Mouse (Mus musculus): Measurements from ENCODE around the gene Fam178b.

DNA sequence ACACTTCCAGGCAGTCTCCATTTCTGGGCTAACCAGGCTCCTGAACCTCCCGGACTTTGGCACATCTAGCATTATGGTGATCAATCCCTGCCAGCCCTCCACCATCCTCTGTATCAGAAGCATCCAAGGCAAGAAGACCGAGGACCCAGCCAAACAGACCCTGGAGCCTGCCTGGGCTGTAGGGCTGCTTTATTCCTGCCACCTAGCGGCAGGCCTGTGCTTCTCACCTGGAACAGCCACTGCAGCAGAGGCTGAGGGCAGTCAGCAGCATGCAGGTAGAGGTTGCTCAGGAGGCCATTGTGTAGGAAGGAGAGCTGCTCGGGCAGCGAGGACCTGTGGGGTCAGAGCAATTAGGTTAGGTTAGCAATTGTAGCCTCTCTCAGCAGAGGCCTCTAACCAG, 48.0 kb downstream of the Fam178b start:
- TF ChIP-seq POLR2A (IDR thresholded peaks at IDR 0.05; ENCODE audit: insufficient read depth, low read length) = no peak
- TF ChIP-seq CTCF (IDR thresholded peaks at IDR 0.05; ENCODE audit: low read depth, low read length) = peak; percentile 85
